Mouse (Mus musculus) lung, postnatal 0 days (tissue): ENCODE data around the gene Pced1b.
"Not testable (repeated sequence)": the region's sequence is repeated elsewhere in the genome, so short reads cannot be mapped to it uniquely, and the experiment has no call there.

Source experiments
- CTCF ChIP-seq: IDR thresholded peaks from 2 replicates; pipeline ENCODE4 v1.5.1; 2016; ENCODE audit warnings: antibody characterized with exemption, mild to moderate bottlenecking
- EP300 ChIP-seq: IDR thresholded peaks from 2 replicates; pipeline ENCODE4 v1.6.1; 2016; ENCODE audit warnings: antibody characterized with exemption, mild to moderate bottlenecking, control low read depth

GRCm38 (mm10) chr15:97364271-97364670 lies 117.4 kb downstream of the Pced1b start:
- not testable (repeated sequence) for TF ChIP-seq CTCF, EP300
